Mouse (Mus musculus) MEL (cell line): ENCODE data around the gene Bach2.

Experiments used
- POLR2A ChIP-seq, 2 experiments: IDR thresholded peaks; 2 replicates each; pipeline ENCODE4 v1.6.1; 2011 to 2012; ENCODE audit warnings: low read length in 2 of 2, mild to moderate bottlenecking in 2 of 2, control low read depth in 1 of 2, improper control_type of control experiment in 1 of 2, low read depth in 1 of 2, moderate library complexity in 1 of 2; ENCODE audit not compliant: control insufficient read depth in 1 of 2, insufficient read depth in 1 of 2, poor library complexity in 1 of 2
- SIN3A ChIP-seq: IDR thresholded peaks from 2 replicates; pipeline ENCODE4 v1.6.1; 2012; ENCODE audit warnings: low read length, improper control_type of control experiment, inconsistent platforms

DNA sequence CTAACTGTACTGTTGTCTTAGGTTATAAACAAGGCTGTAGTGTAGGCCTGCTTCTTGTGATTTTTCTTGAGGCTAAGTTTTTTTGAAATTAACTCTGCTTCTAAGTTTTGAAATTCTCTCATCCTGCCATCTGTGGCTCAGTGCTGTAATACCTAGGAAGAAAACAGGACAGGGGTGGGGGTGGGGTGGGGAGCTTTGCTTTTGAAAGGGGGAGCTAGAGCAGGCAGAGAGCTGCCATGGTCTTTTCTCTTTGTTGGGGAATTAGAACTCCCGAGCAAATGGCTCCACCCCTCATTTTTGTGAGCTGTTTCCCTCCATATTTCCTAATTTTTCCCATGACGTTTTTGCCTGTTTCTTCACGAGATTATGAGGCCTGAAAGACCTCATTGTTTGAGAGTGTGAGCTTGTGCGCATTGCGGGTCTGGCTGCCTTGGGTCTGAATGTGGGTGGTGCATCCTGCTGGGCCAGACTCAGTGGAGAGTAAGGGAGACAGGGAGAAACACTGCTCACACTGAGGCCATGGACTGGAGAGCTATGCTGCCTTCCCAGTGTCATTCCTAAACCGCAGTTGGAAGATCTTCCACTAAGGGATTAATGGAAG, 58.6 kb downstream of the Bach2 start:
- TF ChIP-seq SIN3A: no peak
- no peak for TF ChIP-seq POLR2A (IDR thresholded peaks at IDR 0.05; ENCODE audit: control insufficient read depth in 1 of 2, insufficient read depth in 1 of 2, low read depth in 1 of 2, low read length in 2 of 2, poor library complexity in 1 of 2)
